Mouse (Mus musculus): ENCODE data around the gene Vwa5b2. TPM values are rescaled to one million over a fixed set of nuclear protein-coding genes. Genes with fewer than 3 reads are reported as not detected.

Gene Vwa5b2
- polyA plus RNA-seq, 2 experiments: 0.22 to 2.5 TPM

- Histone ChIP-seq H3K36me3 (ENCODE audit: control insufficient read depth, insufficient read depth, low read length) (peaks cover 21% of the 10 kb centered on the region), H3K27ac (replicated peaks; ENCODE audit: low read depth, low read length) (peak overlapping the region; percentile 74), H3K9ac (ENCODE audit: low read depth, low read length, severe bottlenecking) (peak overlapping the region; percentile 76), H3K4me3 (replicated peaks; ENCODE audit: low read length) (peak overlapping the region; percentile 77), H3K4me1 (ENCODE audit: control insufficient read depth, insufficient read depth, low read length) (0 out of 2 replicates have a peak, but pooled peaks cover 6% of the 10 kb centered on the region), H3K4me2 (replicated peaks; ENCODE audit: low read depth, low read length, severe bottlenecking) (peak overlapping the region; percentile 99), H3K9me3 (ENCODE audit: control insufficient read depth, low read length) (no peaks in the 10 kb centered on the region), H3K27me3 (ENCODE audit: control insufficient read depth, insufficient read depth, low read length) (no peaks in the 10 kb centered on the region)
- WGBS: under 1% methylated on average over 28 of the region's 28 CpGs
- DNase-seq (ENCODE audit: low spot score): peak; percentile 78
- peak; percentile 75 for ATAC-seq (ENCODE audit: low FRiP score, low read depth)
- TF ChIP-seq POLR2A (IDR thresholded peaks at IDR 0.05; ENCODE audit: borderline replicate concordance, extremely low read depth, insufficient read depth, insufficient read length): peak; percentile 91; the same call in 1 of the 2 replicates
Observed at GRCm38 (mm10) chr16:20610501-20611356, 21.5 kb downstream of the Vwa5b2 start.

GRCm38 (mm10) chr16:20611357-20612227 lies 22.3 kb downstream of the Vwa5b2 start, which contains the start of the genes Eef1akmt4, Gm49333 and Alg3:
Eef1akmt4 (plus strand) TSS chr16:20611593.
Gm49333 (plus strand) TSS chr16:20611610.
Alg3 (minus strand) TSS chr16:20611735.
- Histone ChIP-seq H3K9ac (ENCODE audit: low read depth, low read length, severe bottlenecking) (peak within 1 kb of the TSS; percentile 76), H3K27ac (replicated peaks; ENCODE audit: low read depth, low read length) (peak within 1 kb of the TSS; percentile 74), H3K4me3 (replicated peaks; ENCODE audit: low read length) (peak within 1 kb of the TSS; percentile 77), H3K4me2 (replicated peaks; ENCODE audit: low read depth, low read length, severe bottlenecking) (peak within 1 kb of the TSS; percentile 99), H3K9me3 (ENCODE audit: control insufficient read depth, low read length) (no peaks in the 10 kb centered on the region), H3K4me1 (ENCODE audit: control insufficient read depth, insufficient read depth, low read length) (0 out of 2 replicates have a peak, but pooled peaks cover 6% of the 10 kb centered on the region), H3K36me3 (ENCODE audit: control insufficient read depth, insufficient read depth, low read length) (peaks cover 13% of the 10 kb centered on the region), H3K27me3 (ENCODE audit: control insufficient read depth, insufficient read depth, low read length) (no peaks in the 10 kb centered on the region)
- peak; percentile 95 for DNase-seq (ENCODE audit: low spot score)
- WGBS: 2% methylated on average over 41 of the region's 41 CpGs
- no peak; the same call in 1 of the 2 replicates for TF ChIP-seq POLR2A (IDR thresholded peaks at IDR 0.05; ENCODE audit: borderline replicate concordance, extremely low read depth, insufficient read depth, insufficient read length)
- peak; percentile 97 for ATAC-seq (ENCODE audit: low FRiP score, low read depth)

GRCm38 (mm10) chr16:20619541-20620398 lies 30.5 kb downstream of the Vwa5b2 start:
- peak; percentile 36; the same call in 1 of the 2 replicates for ATAC-seq (ENCODE audit: low FRiP score, low read depth)
- peak overlapping the region; percentile 98 for H3K4me2 ChIP-seq (replicated peaks; ENCODE audit: low read depth, low read length, severe bottlenecking)
- H3K36me3 ChIP-seq (ENCODE audit: control insufficient read depth, insufficient read depth, low read length): no peaks in the 10 kb centered on the region
- TF ChIP-seq POLR2A (IDR thresholded peaks at IDR 0.05; ENCODE audit: borderline replicate concordance, extremely low read depth, insufficient read depth, insufficient read length): no peak
- peaks cover 23% of the 10 kb centered on the region for H3K27me3 ChIP-seq (ENCODE audit: control insufficient read depth, insufficient read depth, low read length)
- no peak overlapping the region for H3K9ac ChIP-seq (ENCODE audit: low read depth, low read length, severe bottlenecking)
- peak; percentile 11 for DNase-seq (ENCODE audit: low spot score)
- 3% methylated on average over 44 of the region's 83 CpGs for WGBS
- H3K27ac ChIP-seq (replicated peaks; ENCODE audit: low read depth, low read length): no peak overlapping the region
- H3K9me3 ChIP-seq (ENCODE audit: control insufficient read depth, low read length): no peaks in the 10 kb centered on the region
- peak overlapping the region; percentile 69 for H3K4me3 ChIP-seq (replicated peaks; ENCODE audit: low read length)
- peaks cover 23% of the 10 kb centered on the region for H3K4me1 ChIP-seq (ENCODE audit: control insufficient read depth, insufficient read depth, low read length)

GRCm38 (mm10) chr16:20620399-20620735 lies 31.1 kb downstream of the Vwa5b2 start:
- no peak for TF ChIP-seq POLR2A (IDR thresholded peaks at IDR 0.05; ENCODE audit: borderline replicate concordance, extremely low read depth, insufficient read depth, insufficient read length)
- H3K27ac ChIP-seq (replicated peaks; ENCODE audit: low read depth, low read length): no peak overlapping the region

More at GRCm38 (mm10) chr16:20620399-20620735, 31.1 kb downstream of the Vwa5b2 start:
- H3K27me3 ChIP-seq (ENCODE audit: control insufficient read depth, insufficient read depth, low read length): peaks cover 23% of the 10 kb centered on the region
- no peak for DNase-seq (ENCODE audit: low spot score)
- no peak overlapping the region for H3K9ac ChIP-seq (ENCODE audit: low read depth, low read length, severe bottlenecking)
- H3K36me3 ChIP-seq (ENCODE audit: control insufficient read depth, insufficient read depth, low read length): no peaks in the 10 kb centered on the region
- WGBS: 3% methylated on average over 9 of the region's 9 CpGs
- H3K4me1 ChIP-seq (ENCODE audit: control insufficient read depth, insufficient read depth, low read length): peaks cover 23% of the 10 kb centered on the region
- peak overlapping the region; percentile 98 for H3K4me2 ChIP-seq (replicated peaks; ENCODE audit: low read depth, low read length, severe bottlenecking)
- no peaks in the 10 kb centered on the region for H3K9me3 ChIP-seq (ENCODE audit: control insufficient read depth, low read length)
- H3K4me3 ChIP-seq (replicated peaks; ENCODE audit: low read length): peak overlapping the region; percentile 69
- ATAC-seq (ENCODE audit: low FRiP score, low read depth): 0 out of 2 replicates have a peak, but pooled peaks have one; percentile 13

Data from limb, embryonic 14.5 days (tissue).